Mouse (Mus musculus) myocyte (in vitro differentiated cells): ENCODE measurements at regions not wholly inside any gene's neighbourhood (a gene's known extent, or its start where the extent isn't known, plus 50 kb on each side); places are given as distances from the start of the nearest gene placed in this dataset.

Source experiments
- H3K27me3 ChIP-seq: one replicate; pipeline ENCODE4 v1.6.1; 2011; ENCODE audit not compliant: control insufficient read depth, insufficient read depth, insufficient read length
- H3K36me3 ChIP-seq: one replicate; pipeline ENCODE4 v1.6.1; 2011; ENCODE audit not compliant: control insufficient read depth, insufficient read depth
- H3K4me2 ChIP-seq: one replicate; pipeline ENCODE4 v1.6.1; 2011; ENCODE audit warnings: low read depth, control low read depth
- H3K4me3 ChIP-seq: one replicate; pipeline ENCODE4 v1.5.1; 2011; ENCODE audit warnings: mild to moderate bottlenecking, control low read depth, moderate library complexity
- H3K79me2 ChIP-seq: one replicate; pipeline ENCODE4 v1.6.1; 2011; ENCODE audit not compliant: control insufficient read depth, insufficient read depth
- H3ac ChIP-seq: one replicate; pipeline ENCODE4 v1.6.1; 2011; ENCODE audit not compliant: control insufficient read depth, insufficient read length
- CEBPB ChIP-seq: IDR thresholded peaks from 2 replicates; pipeline ENCODE4 v1.6.1; 2011; ENCODE audit warnings: mild to moderate bottlenecking, moderate library complexity; ENCODE audit not compliant: poor library complexity, insufficient read depth, severe bottlenecking
- E2F4 ChIP-seq: IDR thresholded peaks from one replicate; pipeline ENCODE4 v1.6.1; 2011; ENCODE audit warnings: mild to moderate bottlenecking, control low read depth, moderate library complexity; ENCODE audit not compliant: insufficient read depth
- POLR2A ChIP-seq: IDR thresholded peaks from one replicate; pipeline ENCODE4 v1.6.1; 2011; ENCODE audit warnings: low read depth, mild to moderate bottlenecking, control low read depth, moderate library complexity; ENCODE audit not compliant: insufficient read length
- POLR2AphosphoS2 ChIP-seq: IDR thresholded peaks from one replicate; pipeline ENCODE4 v1.6.1; 2011; ENCODE audit warnings: low read depth, control low read depth; ENCODE audit not compliant: insufficient read length
- TCF12 ChIP-seq: IDR thresholded peaks from one replicate; pipeline ENCODE4 v1.6.1; 2011; ENCODE audit warnings: mild to moderate bottlenecking, control low read depth; ENCODE audit not compliant: poor library complexity, insufficient read depth, severe bottlenecking

DNA sequence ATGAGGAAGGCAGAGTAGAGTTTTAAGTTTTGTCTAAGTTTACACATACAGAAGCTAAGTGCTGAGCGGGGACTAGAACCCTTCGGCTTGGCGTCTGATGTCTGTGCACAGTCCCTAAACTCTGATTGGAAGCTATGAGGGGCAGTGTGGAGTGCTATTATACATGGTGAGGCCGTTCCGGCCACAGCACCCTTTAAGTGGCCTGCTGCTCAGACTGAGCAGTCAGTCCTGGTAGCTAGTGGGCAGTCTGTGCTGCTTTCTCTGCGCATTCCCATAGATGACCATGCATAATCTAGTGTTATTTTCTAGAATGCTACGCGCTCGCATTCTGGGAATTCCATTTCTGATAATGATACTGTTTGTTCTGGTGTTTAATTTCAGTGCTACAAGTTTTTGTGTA is 51.2 kb upstream of the Ifne start:
- H3K79me2 ChIP-seq, result peaks cover 91% of the 10 kb centered on the region
- H3K36me3 ChIP-seq, result peaks cover 14% of the 10 kb centered on the region
- no peaks in the 10 kb centered on the region for H3K27me3 ChIP-seq
- no peak overlapping the region for H3K4me3 ChIP-seq
- TF ChIP-seq CEBPB, result no peak
- peak; percentile 61 for TF ChIP-seq POLR2AphosphoS2
- no peak for TF ChIP-seq E2F4
- TF ChIP-seq TCF12, result no peak
- TF ChIP-seq POLR2A, result peak; percentile 19
- H3ac ChIP-seq, result no peak overlapping the region
- H3K4me2 ChIP-seq, result peak overlapping the region; percentile 96
